Mouse (Mus musculus) midbrain, postnatal 0 days (tissue): ENCODE measurements around the gene Eps15l1. TPM values are rescaled to one million over a fixed set of nuclear protein-coding genes. Genes with fewer than 3 reads are reported as not detected.

Source experiments
- ATAC-seq: fragments of 200-750 bp; cut with Nextera tagmentation; 2 replicates; pipeline ENCODE4 v1.8.0; 2017; ENCODE audit warnings: moderate number of reproducible peaks, mild to moderate bottlenecking, moderate TSS enrichment, moderate library complexity; ENCODE audit not compliant: low FRiP score
- DNase-seq: peaks from one replicate; pipeline ENCODE4 v3.0.0-alpha.2; 2015; ENCODE audit warnings: low spot score
- H3K27ac ChIP-seq: fragments of 300-500 bp; sonication (generic); 2 replicates; pipeline ENCODE4 v1.5.1; 2014; ENCODE audit warnings: low read depth, mild to moderate bottlenecking, low read length, mixed read lengths
- H3K27me3 ChIP-seq: fragments of 300-500 bp; sonication (generic); 2 replicates; pipeline ENCODE4 v1.6.1; 2014; ENCODE audit warnings: low read length, control low read depth, mixed read lengths; ENCODE audit not compliant: insufficient read depth
- H3K36me3 ChIP-seq: fragments of 300-500 bp; sonication (generic); 2 replicates; pipeline ENCODE4 v1.6.1; 2014; ENCODE audit warnings: low read length, control low read depth, mixed read lengths; ENCODE audit not compliant: insufficient read depth
- H3K4me1 ChIP-seq: fragments of 300-500 bp; sonication (generic); 2 replicates; pipeline ENCODE4 v1.6.1; 2014; ENCODE audit warnings: mild to moderate bottlenecking, control low read depth, antibody characterized with exemption, low read length, mixed read lengths; ENCODE audit not compliant: insufficient read depth
- H3K4me2 ChIP-seq: fragments of 300-500 bp; sonication (generic); 2 replicates; pipeline ENCODE4 v1.6.1; 2014; ENCODE audit warnings: low read depth, mild to moderate bottlenecking, low read length, mixed read lengths; ENCODE audit not compliant: poor library complexity, severe bottlenecking
- H3K4me3 ChIP-seq: fragments of 300-500 bp; sonication (generic); 2 replicates; pipeline ENCODE4 v1.5.1; 2014; ENCODE audit warnings: low read depth, mild to moderate bottlenecking, low read length, moderate library complexity
- H3K9ac ChIP-seq: fragments of 300-500 bp; sonication (generic); replicated peaks from 2 replicates; pipeline ENCODE4 v1.6.1; 2014; ENCODE audit warnings: mild to moderate bottlenecking, low read length, moderate library complexity, mixed read lengths; ENCODE audit not compliant: poor library complexity, severe bottlenecking
- H3K9me3 ChIP-seq: fragments of 300-500 bp; sonication (generic); 2 replicates; pipeline ENCODE4 v1.6.1; 2016; ENCODE audit warnings: low read length, control low read depth
- CTCF ChIP-seq: IDR thresholded peaks from 2 replicates; pipeline ENCODE4 v1.5.1; 2016; ENCODE audit warnings: antibody characterized with exemption, mild to moderate bottlenecking
- WGBS: fragments of 180-500 bp; shearing (Covaris S2); extraction: QIAGEN DNeasy Blood & Tissue Kit; methylation state at CpG from one replicate; pipeline ENCODE4 v1.1.7; 2014; 5-methylcytosine and 5-hydroxymethylcytosine counted together
- polyA plus RNA-seq: library from polyadenylated mRNA; unstranded; fragments of >200 nt; fragmentation: Nextera tagmentation; extraction: Ambion mirVana; gene quantifications from 2 replicates; pipeline ENCODE4 v1.2.1, GENCODE M21; 2015
- total RNA-seq: library from RNA; depleted of rRNA; stranded (reverse); fragments of >200 nt; gene quantifications from 2 replicates; pipeline ENCODE4 v1.2.3, GENCODE M21; 2014

Eps15l1 gene
- total and polyA plus RNA-seq, 2 experiments from 2014 or later: 51.3 to 65.7 TPM

- H3K4me2 ChIP-seq: no peak overlapping the region
- DNase-seq (no peak), ATAC-seq (no peak)
- H3K27me3 ChIP-seq: no peaks in the 10 kb centered on the region
- H3K9me3 ChIP-seq: no peaks in the 10 kb centered on the region
- no peak overlapping the region for H3K9ac ChIP-seq
- no peak overlapping the region for H3K27ac ChIP-seq
- no peak for TF ChIP-seq CTCF
- H3K4me1 ChIP-seq: no peaks in the 10 kb centered on the region
- no peak overlapping the region for H3K4me3 ChIP-seq
- 92% methylated on average over 1 of the region's 1 CpGs for WGBS
- peaks cover 39% of the 10 kb centered on the region for H3K36me3 ChIP-seq
These were observed 72.3 kb downstream of the Eps15l1 start for GRCm38 (mm10) chr8:72348956-72349355.

- H3K27ac ChIP-seq: no peak overlapping the region
- H3K4me3 ChIP-seq: no peak overlapping the region
- ATAC-seq (no peak), DNase-seq (no peak)
- no peak overlapping the region for H3K4me2 ChIP-seq
- no peaks in the 10 kb centered on the region for H3K9me3 ChIP-seq
- TF ChIP-seq CTCF: no peak
- WGBS: 100% methylated on average over 2 of the region's 2 CpGs
- H3K4me1 ChIP-seq: no peaks in the 10 kb centered on the region
- H3K9ac ChIP-seq: no peak overlapping the region
- no peaks in the 10 kb centered on the region for H3K27me3 ChIP-seq
- H3K36me3 ChIP-seq: peaks cover 39% of the 10 kb centered on the region
These were observed 73.1 kb downstream of the Eps15l1 start for GRCm38 (mm10) chr8:72348114-72348513.

DNA sequence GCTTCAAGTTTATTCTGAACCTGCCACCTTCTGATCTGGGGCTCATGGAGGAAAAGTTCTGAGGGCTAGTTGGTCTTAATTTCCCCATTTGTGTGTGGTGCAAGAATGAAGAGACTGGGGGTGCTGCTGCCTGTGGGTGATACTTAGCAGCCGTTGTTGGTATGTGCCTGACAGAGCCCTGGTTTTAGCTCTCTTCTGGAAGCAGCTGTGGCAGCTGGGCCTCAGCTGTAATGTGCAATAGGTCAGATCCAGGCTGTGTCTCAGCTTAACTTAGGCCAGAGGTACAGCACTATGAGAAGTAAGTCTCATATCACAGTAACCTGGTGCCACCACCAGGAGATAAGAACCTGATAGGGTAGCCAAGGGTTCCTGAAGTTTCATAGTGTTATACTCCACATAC is 73.7 kb downstream of the Eps15l1 start:
- DNase-seq (no peak), ATAC-seq (no peak)
- H3K4me1 ChIP-seq: no peaks in the 10 kb centered on the region
- no peak for TF ChIP-seq CTCF
- no peak overlapping the region for H3K4me3 ChIP-seq
- H3K27ac ChIP-seq: no peak overlapping the region
- no peak overlapping the region for H3K4me2 ChIP-seq
- H3K27me3 ChIP-seq: no peaks in the 10 kb centered on the region
- 100% methylated on average over 1 of the region's 1 CpGs for WGBS
- H3K9ac ChIP-seq: no peak overlapping the region
- H3K9me3 ChIP-seq: no peaks in the 10 kb centered on the region
- peaks cover 42% of the 10 kb centered on the region for H3K36me3 ChIP-seq

DNA sequence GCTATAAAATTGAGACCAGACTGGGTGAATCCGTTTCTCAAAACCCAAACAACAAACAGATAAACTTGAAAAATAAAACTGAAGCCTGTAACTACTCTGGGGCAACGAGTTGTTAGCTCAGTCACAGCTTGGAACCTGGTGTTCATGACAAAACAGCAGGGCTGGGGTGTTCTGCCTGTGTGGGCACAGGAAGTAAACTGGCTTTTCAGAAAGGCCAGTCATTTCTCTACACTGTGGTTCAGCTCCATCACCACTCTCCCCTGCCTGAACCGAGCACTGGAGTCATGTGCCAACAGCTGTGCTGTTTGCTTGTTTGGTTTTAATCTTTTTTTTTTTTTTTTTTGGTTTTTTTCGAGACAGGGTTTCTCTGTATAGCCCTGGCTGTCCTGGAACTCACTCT is 77.5 kb downstream of the Eps15l1 start:
- no peak for TF ChIP-seq CTCF
- no peaks in the 10 kb centered on the region for H3K9me3 ChIP-seq
- WGBS: 81% methylated on average over 4 of the region's 4 CpGs
- H3K9ac ChIP-seq: no peak overlapping the region
- no peak overlapping the region for H3K4me3 ChIP-seq
- no peak overlapping the region for H3K27ac ChIP-seq
- no peak for ATAC-seq
- H3K4me1 ChIP-seq: no peaks in the 10 kb centered on the region
- no peak overlapping the region for H3K4me2 ChIP-seq
- H3K36me3 ChIP-seq: peaks cover 68% of the 10 kb centered on the region
- H3K27me3 ChIP-seq: no peaks in the 10 kb centered on the region
- DNase-seq: no peak

DNA sequence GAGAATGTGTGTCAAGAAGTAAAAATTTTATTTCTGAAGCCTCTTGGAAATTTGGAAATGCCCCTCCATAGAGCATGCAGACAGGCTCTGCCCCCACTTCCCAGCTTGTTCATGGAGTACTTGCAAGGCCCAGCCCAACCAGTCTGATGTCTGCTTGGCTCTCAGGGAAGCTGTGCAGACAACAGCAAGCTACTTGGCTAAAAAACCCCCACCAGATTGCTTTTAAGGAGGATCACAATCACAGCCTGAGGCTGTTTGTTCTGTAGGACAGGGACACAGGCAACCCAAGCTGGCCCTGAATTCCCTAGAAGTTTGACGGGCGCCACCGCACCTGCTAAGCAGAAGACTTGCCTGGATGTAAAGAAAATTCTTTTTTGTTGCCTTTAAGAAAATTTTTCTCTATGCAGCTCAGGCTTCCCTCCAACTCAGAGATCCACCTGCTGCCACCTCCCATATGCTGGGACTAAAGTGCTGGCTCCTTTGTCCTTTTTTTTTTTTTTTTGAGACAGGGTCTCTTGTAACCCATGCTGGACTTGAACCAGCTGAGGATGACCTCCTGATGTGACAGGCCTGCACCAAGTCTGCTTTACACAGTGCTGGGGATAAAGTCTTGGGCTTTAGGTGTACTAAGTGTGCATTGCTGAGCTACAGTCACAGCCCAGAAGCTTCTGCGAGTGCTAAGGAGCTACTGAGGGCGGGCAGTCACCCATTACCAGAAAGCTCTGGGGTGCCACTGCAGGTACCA is 78.5 kb downstream of the Eps15l1 start:
- ATAC-seq: no peak
- no peak overlapping the region for H3K9ac ChIP-seq
- no peak overlapping the region for H3K4me3 ChIP-seq
- no peaks in the 10 kb centered on the region for H3K9me3 ChIP-seq
- no peak for DNase-seq
- WGBS: 95% methylated on average over 5 of the region's 5 CpGs
- no peak overlapping the region for H3K4me2 ChIP-seq
- no peak overlapping the region for H3K27ac ChIP-seq
- peaks cover 73% of the 10 kb centered on the region for H3K36me3 ChIP-seq
- no peak for TF ChIP-seq CTCF
- no peaks in the 10 kb centered on the region for H3K27me3 ChIP-seq
- no peaks in the 10 kb centered on the region for H3K4me1 ChIP-seq

GRCm38 (mm10) chr8:72337034-72337433 is 84.2 kb downstream of the Eps15l1 start:
- Histone ChIP-seq H3K27ac (no peak overlapping the region), H3K27me3 (no peaks in the 10 kb centered on the region), H3K9me3 (no peaks in the 10 kb centered on the region), H3K36me3 (peaks cover 63% of the 10 kb centered on the region), H3K4me2 (no peak overlapping the region), H3K4me3 (no peak overlapping the region), H3K4me1 (no peaks in the 10 kb centered on the region), H3K9ac (no peak overlapping the region)
- ATAC-seq (no peak), DNase-seq (no peak)
- TF ChIP-seq CTCF: no peak
